Mouse (Mus musculus) CH12.LX (cell line): Measurements from ENCODE around the gene Bsx.

Experiments used
- CHD2 ChIP-seq: IDR thresholded peaks from 2 replicates; pipeline ENCODE4 v1.6.1; 2011; ENCODE audit warnings: low read length, improper control_type of control experiment
- CTCF ChIP-seq, 2 experiments: IDR thresholded peaks in 1 of 2; conservative IDR thresholded peaks in 1 of 2; 2 replicates each; pipeline ENCODE4 v1.5.1; 2011 to 2012; ENCODE audit warnings: low read depth in 2 of 2, low read length in 2 of 2, improper control_type of control experiment in 1 of 2, inconsistent platforms in 1 of 2, mild to moderate bottlenecking in 1 of 2, moderate library complexity in 1 of 2
- EP300 ChIP-seq: IDR thresholded peaks from 2 replicates; pipeline ENCODE4 v1.6.1; 2011; ENCODE audit warnings: low read length, improper control_type of control experiment
- MAFK ChIP-seq: IDR thresholded peaks from 2 replicates; pipeline ENCODE4 v1.6.1; 2011; ENCODE audit warnings: low read length, improper control_type of control experiment; ENCODE audit not compliant: insufficient replicate concordance
- POLR2AphosphoS2 ChIP-seq: IDR thresholded peaks from 2 replicates; pipeline ENCODE4 v1.6.1; 2011; ENCODE audit warnings: low read depth, low read length, improper control_type of control experiment
- ZC3H11A ChIP-seq: IDR thresholded peaks from 2 replicates; pipeline ENCODE4 v1.6.1; 2012; ENCODE audit warnings: low read depth, mild to moderate bottlenecking, inconsistent platforms, low read length, improper control_type of control experiment
- ZNF384 ChIP-seq: IDR thresholded peaks from 2 replicates; pipeline ENCODE4 v1.6.1; 2012; ENCODE audit warnings: low read depth, low read length, improper control_type of control experiment, inconsistent platforms

DNA sequence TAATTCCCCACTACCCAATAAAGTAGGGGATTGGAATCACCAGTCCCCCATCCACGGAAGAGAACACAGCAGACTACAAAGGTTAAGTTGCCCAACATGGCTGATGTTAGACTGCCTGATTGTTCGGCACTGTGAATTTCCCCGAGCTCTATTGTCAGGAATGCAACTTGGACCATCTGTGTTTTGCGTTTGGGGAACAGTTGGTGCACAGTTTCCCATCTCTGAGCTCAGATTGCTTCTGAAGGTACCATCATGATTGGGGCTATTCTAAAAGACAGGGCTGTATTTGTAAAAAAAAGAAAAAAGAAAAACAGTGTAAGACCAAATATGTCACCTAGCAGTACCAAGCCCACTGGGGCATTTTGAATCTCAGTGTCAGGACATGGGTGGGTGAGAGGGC lies 46.6 kb upstream of the Bsx start:
- TF ChIP-seq POLR2AphosphoS2 (no peak), MAFK (no peak), ZC3H11A (no peak), CTCF (conservative IDR thresholded peaks at IDR 0.05 in 1 of 2, IDR thresholded peaks at IDR 0.05 in 1 of 2; ENCODE audit: low read depth in 2 of 2, low read length in 2 of 2) (no peak), EP300 (no peak), ZNF384 (no peak), CHD2 (no peak)
